Mouse (Mus musculus) ES-E14 (cell line): ENCODE measurements at regions not wholly inside any gene's neighbourhood (a gene's known extent, or its start where the extent isn't known, plus 50 kb on each side); places are given as distances from the start of the nearest gene placed in this dataset.

Experiments
- DNase-seq: peaks from one replicate; pipeline ENCODE4 v3.0.0-alpha.2; 2013; ENCODE audit warnings: low read depth, low spot score
- H3K27ac ChIP-seq: 2 replicates; pipeline ENCODE4 v1.5.1; 2012; ENCODE audit warnings: low read depth, mild to moderate bottlenecking, low read length, moderate library complexity, mixed read lengths; ENCODE audit not compliant: poor library complexity, insufficient read depth, severe bottlenecking
- H3K36me3 ChIP-seq: 2 replicates; pipeline ENCODE4 v1.6.1; 2012; ENCODE audit warnings: mild to moderate bottlenecking, low read length, moderate library complexity, mixed read lengths; ENCODE audit not compliant: control insufficient read depth, poor library complexity, insufficient read depth, severe bottlenecking
- H3K4me1 ChIP-seq, 2 experiments: fragments of 150-350 bp in 1 of 2; sonication (generic) in 1 of 2; 2 replicates each; pipeline ENCODE4 v1.6.1; 2012; ENCODE audit warnings: low read length in 2 of 2, mild to moderate bottlenecking in 1 of 2, mixed read lengths in 1 of 2; ENCODE audit not compliant: control insufficient read depth in 2 of 2, insufficient read depth in 2 of 2, poor library complexity in 1 of 2
- H3K4me3 ChIP-seq, 2 experiments: fragments of 150-350 bp in 1 of 2; sonication (generic) in 1 of 2; 2 replicates each; pipeline ENCODE4 v1.5.1; 2012; ENCODE audit warnings: low read length in 2 of 2, low read depth in 1 of 2, mild to moderate bottlenecking in 1 of 2, mixed read lengths in 1 of 2; ENCODE audit not compliant: insufficient read depth in 1 of 2, poor library complexity in 1 of 2, severe bottlenecking in 1 of 2
- H3K9ac ChIP-seq: 2 replicates; pipeline ENCODE4 v1.6.1; 2012; ENCODE audit warnings: low read depth, mild to moderate bottlenecking, low read length, mixed read lengths; ENCODE audit not compliant: poor library complexity, insufficient read depth, severe bottlenecking
- H3K9me3 ChIP-seq: fragments of 150-350 bp; sonication (generic); 2 replicates; pipeline ENCODE4 v1.6.1; 2012; ENCODE audit warnings: low read depth, mild to moderate bottlenecking, low read length; ENCODE audit not compliant: control insufficient read depth, insufficient read depth
- CHD2 ChIP-seq: IDR thresholded peaks from 2 replicates; pipeline ENCODE4 v1.6.1; 2014; ENCODE audit warnings: mild to moderate bottlenecking, low read depth, low read length, inconsistent platforms
- HCFC1 ChIP-seq: IDR thresholded peaks from 2 replicates; pipeline ENCODE4 v1.6.1; 2012; ENCODE audit warnings: low read length, inconsistent platforms, borderline replicate concordance; ENCODE audit not compliant: insufficient read depth
- MAFK ChIP-seq: IDR thresholded peaks from 2 replicates; pipeline ENCODE4 v1.6.1; 2014; ENCODE audit warnings: mild to moderate bottlenecking, low read depth, low read length, inconsistent platforms; ENCODE audit not compliant: insufficient read depth
- ZC3H11A ChIP-seq: IDR thresholded peaks from 2 replicates; pipeline ENCODE4 v1.6.1; 2012; ENCODE audit warnings: low read depth, mild to moderate bottlenecking, inconsistent platforms, low read length, borderline replicate concordance
- ZNF384 ChIP-seq: IDR thresholded peaks from 2 replicates; pipeline ENCODE4 v1.6.1; 2012; ENCODE audit warnings: low read depth, low read length, inconsistent platforms
- in situ Hi-C, 2 experiments: fragments of 600-800 bp; cut with MboI; formaldehyde crosslinking; loops; one replicate each; pipeline ENCODE4 v1.15.1; 2025; ENCODE audit warnings: low sequenced_read_pairs in 2 of 2, inconsistent platforms in 1 of 2; ENCODE audit not compliant: unreplicated experiment in 2 of 2

DNA sequence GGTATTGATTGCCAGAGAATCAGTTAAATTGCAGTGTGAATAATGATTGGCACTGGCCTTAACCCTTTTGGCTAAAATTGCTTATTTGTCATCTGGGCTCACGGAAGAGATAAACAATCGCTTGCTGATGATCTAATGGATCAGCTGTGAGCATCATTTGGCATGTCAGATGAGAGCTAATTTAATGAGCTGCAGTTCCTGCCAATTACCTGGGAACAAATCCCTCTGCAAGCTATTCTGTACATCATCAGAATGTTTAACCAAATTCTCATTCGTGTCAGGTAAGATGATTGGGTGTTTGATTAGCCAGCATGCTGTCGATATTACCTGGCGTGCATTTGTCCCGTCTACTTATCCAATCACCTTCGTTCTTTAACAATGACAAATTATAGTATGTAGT is 104.0 kb upstream of the Atp5g3 start:
- Histone ChIP-seq H3K36me3 (no peaks in the 10 kb centered on the region), H3K9ac (no peak overlapping the region), H3K9me3 (no peaks in the 10 kb centered on the region), H3K4me1 (no peaks in the 10 kb centered on the region), H3K4me3 (no peak overlapping the region), H3K27ac (no peak overlapping the region)
- in situ Hi-C loops, result no loop called here
- TF ChIP-seq HCFC1, result no peak
- TF ChIP-seq MAFK, result no peak
- no peak for TF ChIP-seq CHD2
- TF ChIP-seq ZNF384, result no peak
- no peak for TF ChIP-seq ZC3H11A
- DNase-seq, result no peak

DNA sequence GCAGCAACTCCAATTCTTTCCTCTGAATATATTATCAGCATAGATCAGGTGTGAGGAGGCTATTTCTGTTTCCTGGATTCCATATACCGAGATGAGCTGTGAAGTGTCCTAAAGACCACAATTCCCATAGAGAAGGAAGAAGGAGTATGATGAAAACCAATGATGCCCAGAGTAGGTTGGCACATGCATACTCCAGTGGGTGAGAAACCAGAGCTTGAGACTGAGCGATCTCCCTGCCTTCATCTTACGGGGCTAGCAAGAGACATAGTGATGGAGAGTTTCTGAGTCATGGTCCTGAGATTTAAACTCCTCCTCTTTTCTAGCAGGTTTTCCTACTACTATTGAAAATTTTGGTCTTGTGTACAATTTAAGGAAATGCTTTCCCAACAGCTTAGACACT is 103.1 kb upstream of the Atp5g3 start:
- H3K4me3 ChIP-seq, result no peak overlapping the region
- no peaks in the 10 kb centered on the region for H3K36me3 ChIP-seq
- no peak overlapping the region for H3K27ac ChIP-seq
- no peak for DNase-seq
- no peak for TF ChIP-seq MAFK
- no peak for TF ChIP-seq ZNF384
- no peak for TF ChIP-seq HCFC1
- no peak for TF ChIP-seq CHD2
- no peak for TF ChIP-seq ZC3H11A
- no peaks in the 10 kb centered on the region for H3K4me1 ChIP-seq
- in situ Hi-C loops, result no loop called here
- no peaks in the 10 kb centered on the region for H3K9me3 ChIP-seq
- H3K9ac ChIP-seq, result no peak overlapping the region

DNA sequence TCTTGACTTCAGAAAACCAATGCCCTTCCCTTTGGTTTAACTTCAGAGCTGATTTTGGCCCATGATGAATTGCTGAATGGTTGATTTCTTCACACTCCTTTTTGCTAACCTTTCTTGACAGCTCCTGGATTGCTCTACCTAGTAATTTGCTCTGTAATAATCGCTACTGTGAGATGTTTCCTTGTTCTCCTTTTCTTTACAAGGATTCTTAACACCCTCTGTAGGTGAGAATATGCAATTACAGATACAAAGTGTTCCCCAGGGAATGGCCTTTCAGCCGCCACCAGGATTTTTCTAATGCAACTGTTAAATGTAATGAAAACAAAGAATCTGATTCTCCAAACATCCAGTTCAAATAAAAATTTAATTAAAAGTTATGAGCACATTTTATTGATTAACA is 87.4 kb upstream of the Atp5g3 start:
- Histone ChIP-seq H3K27ac (no peak overlapping the region), H3K4me1 (no peaks in the 10 kb centered on the region), H3K36me3 (no peaks in the 10 kb centered on the region), H3K9ac (no peak overlapping the region), H3K4me3 (no peak overlapping the region), H3K9me3 (no peaks in the 10 kb centered on the region)
- no peak for TF ChIP-seq HCFC1
- no peak for TF ChIP-seq ZNF384
- TF ChIP-seq ZC3H11A, result no peak
- no peak for TF ChIP-seq MAFK
- TF ChIP-seq CHD2, result no peak
- in situ Hi-C loops, result no loop called here
- DNase-seq, result no peak

DNA sequence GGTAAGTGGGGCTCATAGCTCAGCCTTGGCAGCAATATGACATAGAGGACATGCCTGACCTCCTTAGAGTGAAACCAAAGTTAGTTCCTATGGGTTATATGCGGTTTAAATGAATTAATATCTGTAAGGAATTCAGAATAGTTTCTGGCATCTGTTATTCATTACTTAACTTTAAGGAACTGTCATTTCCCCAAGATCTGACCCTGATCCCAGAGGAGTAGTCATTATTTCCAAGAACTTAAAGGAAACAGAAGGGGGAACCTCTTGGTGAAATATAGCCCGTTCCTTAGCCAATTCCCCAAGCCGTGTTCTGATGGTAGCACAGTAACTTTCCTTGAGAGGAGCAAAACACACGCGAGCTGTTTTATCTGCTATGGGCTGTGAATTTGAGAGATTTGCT is 85.9 kb upstream of the Atp5g3 start:
- Histone ChIP-seq H3K9me3 (no peaks in the 10 kb centered on the region), H3K36me3 (no peaks in the 10 kb centered on the region), H3K4me1 (no peaks in the 10 kb centered on the region), H3K4me3 (no peak overlapping the region), H3K9ac (no peak overlapping the region), H3K27ac (no peak overlapping the region)
- TF ChIP-seq HCFC1 (no peak), MAFK (no peak), ZC3H11A (no peak), ZNF384 (no peak), CHD2 (no peak)
- no peak for DNase-seq
- in situ Hi-C loops, result no loop called here

DNA sequence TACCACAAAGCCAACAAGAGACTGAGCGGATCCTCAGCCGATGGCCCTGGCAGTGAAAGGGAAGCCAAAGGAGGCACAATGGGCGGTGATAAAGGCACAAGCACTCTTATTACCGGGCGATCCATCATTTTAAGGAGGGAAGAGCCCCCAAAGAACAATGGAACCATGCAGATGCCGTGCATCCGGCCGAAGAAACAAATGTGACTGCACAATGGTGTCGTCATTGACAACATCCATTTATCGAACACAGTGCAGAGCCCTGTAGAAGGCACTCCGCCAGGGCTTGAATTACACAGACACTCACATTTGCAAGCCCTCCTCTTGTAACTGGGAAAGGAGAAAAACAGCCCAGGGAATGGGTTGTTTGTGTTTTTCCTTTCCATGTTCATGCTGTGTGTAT is 80.7 kb upstream of the Atp5g3 start:
- no peaks in the 10 kb centered on the region for H3K36me3 ChIP-seq
- H3K9ac ChIP-seq, result no peak overlapping the region
- H3K9me3 ChIP-seq, result no peaks in the 10 kb centered on the region
- H3K4me1 ChIP-seq, result no peaks in the 10 kb centered on the region
- no peak overlapping the region for H3K4me3 ChIP-seq
- TF ChIP-seq MAFK, result no peak
- TF ChIP-seq HCFC1, result no peak
- no peak for TF ChIP-seq ZC3H11A
- no peak for TF ChIP-seq ZNF384
- in situ Hi-C loops, result no loop called here
- H3K27ac ChIP-seq, result no peak overlapping the region
- no peak for DNase-seq
